ENCODE assay signal across 18 mouse cellular contexts in genomic region chr4:141755375-141755930, GRCm38 (mm10). TPM values are rescaled to one million over a fixed set of nuclear protein-coding genes. Genes with fewer than 3 reads are reported as not detected.
DNase-seq lines count a peak whose midpoint lies in the region; ATAC-seq and TF ChIP-seq lines count a peak whose summit lies in the region.
"Had no signal": no experiment of that assay in that cellular context is flagged by ENCODE, and none has a peak within 500 bp of the region (broad histone marks: within the 10 kb centered on the region; RNA-seq: fewer than 3 reads in every experiment).

No protein-coding gene starts in this region.

- no peaks in the 10 kb centered on the region for H3K9me3 ChIP-seq in liver, embryonic 12.5 days (replicated peaks)
- H3K9me3 ChIP-seq in liver, embryonic 11.5 days (ENCODE audit: control insufficient read depth, low read length) = no peaks in the 10 kb centered on the region
- no peaks in the 10 kb centered on the region for H3K9me3 ChIP-seq in liver, embryonic 15.5 days (replicated peaks)
- H3K9me3 ChIP-seq: embryonic facial prominence, embryonic 10.5 days; forebrain, embryonic 13.5 days had no signal

- no peaks in the 10 kb centered on the region for H3K27me3 ChIP-seq in liver, embryonic 12.5 days (replicated peaks)
- no peaks in the 10 kb centered on the region for H3K27me3 ChIP-seq in liver, embryonic 11.5 days (replicated peaks; ENCODE audit: control insufficient read depth, insufficient read depth, low read length)
- H3K27me3 ChIP-seq in liver, embryonic 15.5 days = no peaks in the 10 kb centered on the region
- H3K27me3 ChIP-seq: forebrain, embryonic 13.5 days; heart, embryonic 13.5 days had no signal

- WGBS in liver, embryonic 12.5 days (ENCODE audit: insufficient replicate concordance) = 84% methylated on average over 19 of the region's 19 CpGs
- 88% methylated on average over 19 of the region's 19 CpGs for WGBS in liver, embryonic 11.5 days
- WGBS in liver, embryonic 15.5 days (ENCODE audit: insufficient replicate concordance) = 85% methylated on average over 19 of the region's 19 CpGs

- no peak overlapping the region for H3K4me2 ChIP-seq in liver, embryonic 12.5 days
- no peak overlapping the region for H3K4me2 ChIP-seq in liver, embryonic 11.5 days
- H3K4me2 ChIP-seq in liver, embryonic 15.5 days = no peak overlapping the region
- H3K4me2 ChIP-seq: forebrain, embryonic 13.5 days; heart, embryonic 13.5 days had no signal

- peaks cover 23% of the 10 kb centered on the region for H3K36me3 ChIP-seq in liver, embryonic 12.5 days
- no peaks in the 10 kb centered on the region for H3K36me3 ChIP-seq in liver, embryonic 11.5 days (ENCODE audit: control insufficient read depth, insufficient read depth, low read length)
- 0 out of 2 replicates have a peak, but pooled peaks cover 6% of the 10 kb centered on the region for H3K36me3 ChIP-seq in liver, embryonic 15.5 days (replicated peaks)
- H3K36me3 ChIP-seq: heart, embryonic 13.5 days had no signal

- no peak for TF ChIP-seq CTCF in left cerebral cortex, adult 2 months (IDR thresholded peaks at IDR 0.05)

- no peak overlapping the region for H3K4me3 ChIP-seq in liver, embryonic 12.5 days
- H3K4me3 ChIP-seq in liver, embryonic 11.5 days (ENCODE audit: low read depth, low read length) = no peak overlapping the region
- H3K4me3 ChIP-seq in liver, embryonic 15.5 days (replicated peaks) = no peak overlapping the region
- no peak overlapping the region for H3K4me3 ChIP-seq in left cerebral cortex, adult 2 months
- H3K4me3 ChIP-seq: embryonic facial prominence, embryonic 10.5 days; forebrain, embryonic 13.5 days; heart, embryonic 13.5 days had no signal

- no peak overlapping the region for H3K9ac ChIP-seq in liver, embryonic 12.5 days
- H3K9ac ChIP-seq in liver, embryonic 11.5 days (ENCODE audit: low read depth, low read length) = no peak overlapping the region
- H3K9ac ChIP-seq in liver, embryonic 15.5 days = no peak overlapping the region
- H3K9ac ChIP-seq: forebrain, embryonic 13.5 days; forebrain, postnatal 0 days; heart, embryonic 13.5 days had no signal

- intact Hi-C loops in left cerebral cortex, adult 2 months (cut with DNase I) = no loop called here
- intact Hi-C loops in heart, postnatal 36 days (cut with DNase I) = no loop called here

- H3K4me1 ChIP-seq in liver, embryonic 12.5 days = peaks cover 83% of the 10 kb centered on the region
- H3K4me1 ChIP-seq in liver, embryonic 11.5 days (replicated peaks; ENCODE audit: control insufficient read depth, insufficient read depth, low read length) = peaks cover 37% of the 10 kb centered on the region
- peaks cover 84% of the 10 kb centered on the region for H3K4me1 ChIP-seq in liver, embryonic 15.5 days (replicated peaks)
- H3K4me1 ChIP-seq: forebrain, embryonic 13.5 days had no signal

- H3K27ac ChIP-seq in liver, embryonic 12.5 days = peak overlapping the region; percentile 27
- H3K27ac ChIP-seq in liver, embryonic 11.5 days (ENCODE audit: low read depth, low read length) = no peak overlapping the region
- peak overlapping the region; percentile 68; the same call in 1 of the 2 replicates for H3K27ac ChIP-seq in liver, embryonic 15.5 days (replicated peaks)
- no peak overlapping the region for H3K27ac ChIP-seq in left cerebral cortex, adult 2 months
- H3K27ac ChIP-seq: embryonic facial prominence, embryonic 10.5 days; forebrain, embryonic 13.5 days; heart, embryonic 13.5 days had no signal

- peak; percentile 42 for DNase-seq in kidney, adult 9 months
- no peak for DNase-seq in kidney, postnatal 4 days
- no peak for DNase-seq in liver, embryonic 11.5 days (ENCODE audit: low spot score)
- peak; percentile 15 to 63 for DNase-seq in kidney, postnatal 25 days
- no peak for DNase-seq in left cerebral cortex, adult 2 months (ENCODE audit: extremely low spot score in 1 of 2, low spot score in 2 of 2)
- no peak for DNase-seq in heart, postnatal 36 days
- DNase-seq: adrenal gland, postnatal 25 days; cerebellum, adult 18-20 months; cerebellum, adult 9-11 months; forebrain, postnatal 0 days; gastrocnemius, postnatal 14 days had no signal

- no peak for ATAC-seq in liver, embryonic 12.5 days
- no peak for ATAC-seq in liver, embryonic 11.5 days (replicated peaks; ENCODE audit: low FRiP score)
- no peak for ATAC-seq in liver, embryonic 15.5 days (ENCODE audit: insufficient read depth)
- ATAC-seq: forebrain, embryonic 13.5 days; forebrain, postnatal 0 days had no signal

RNA-seq across cellular contexts. Expression of gene Agmat, which starts 9.0 kb away (rescaled TPM):
- 16.0 and 16.3 TPM in 2 replicates for polyA plus RNA-seq in liver, embryonic 12.5 days (2016; fragmentation: Nextera tagmentation; extraction: Ambion mirVana)
- 16.0 and 18.0 TPM in 2 replicates for polyA plus RNA-seq in liver, embryonic 11.5 days (2014; fragmentation: Nextera tagmentation; extraction: Ambion mirVana)
- polyA plus RNA-seq in liver, embryonic 15.5 days (2015; fragmentation: Nextera tagmentation; extraction: Ambion mirVana) = 20.5 and 26.2 TPM in 2 replicates
- 1 to 10 TPM; 2.0 to 2.7 TPM for total RNA-seq in left cerebral cortex, adult 2 months (2021)
- under 1 TPM in 1 of 2 experiments, not detected in 1; 0.19 TPM for total RNA-seq in heart, postnatal 36 days (2021)
- total RNA-seq: forebrain, postnatal 0 days; gastrocnemius, adult 18-20 months; hematopoietic stem cell, adult 5-6 weeks had no signal
- polyA plus RNA-seq: embryonic facial prominence, embryonic 10.5 days; forebrain, embryonic 13.5 days; forebrain, postnatal 0 days had no signal

RNA-seq across cellular contexts. Expression of gene Ddi2, which starts 32.2 kb away (rescaled TPM):
- 28.0 and 28.6 TPM in 2 replicates for polyA plus RNA-seq in liver, embryonic 12.5 days (2016; fragmentation: Nextera tagmentation; extraction: Ambion mirVana)
- 29.3 and 31.4 TPM in 2 replicates for polyA plus RNA-seq in liver, embryonic 11.5 days (2014; fragmentation: Nextera tagmentation; extraction: Ambion mirVana)
- polyA plus RNA-seq in liver, embryonic 15.5 days (2015; fragmentation: Nextera tagmentation; extraction: Ambion mirVana) = 14.8 and 17.2 TPM in 2 replicates
- 10 to 100 TPM; 47.8 to 48.5 TPM for total RNA-seq in left cerebral cortex, adult 2 months (2021)
- total RNA-seq in heart, postnatal 36 days (2021) = 10 to 100 TPM; 30.7 to 31.0 TPM

RNA-seq across cellular contexts. Expression of gene Dnajc16, which starts 35.3 kb away (rescaled TPM):
- polyA plus RNA-seq in liver, embryonic 12.5 days (2016; fragmentation: Nextera tagmentation; extraction: Ambion mirVana) = 3.1 and 3.2 TPM in 2 replicates
- polyA plus RNA-seq in liver, embryonic 11.5 days (2014; fragmentation: Nextera tagmentation; extraction: Ambion mirVana) = 4.0 and 4.2 TPM in 2 replicates
- 2.0 and 2.2 TPM in 2 replicates for polyA plus RNA-seq in liver, embryonic 15.5 days (2015; fragmentation: Nextera tagmentation; extraction: Ambion mirVana)
- total RNA-seq in left cerebral cortex, adult 2 months (2021) = 10 to 100 TPM; 43.4 to 43.7 TPM
- 10 to 100 TPM; 20.3 to 20.5 TPM for total RNA-seq in heart, postnatal 36 days (2021)

RNA-seq across cellular contexts. Expression of gene Casp9, which starts 38.0 kb away (rescaled TPM):
- 13.5 and 14.5 TPM in 2 replicates for polyA plus RNA-seq in liver, embryonic 12.5 days (2016; fragmentation: Nextera tagmentation; extraction: Ambion mirVana)
- polyA plus RNA-seq in liver, embryonic 11.5 days (2014; fragmentation: Nextera tagmentation; extraction: Ambion mirVana) = 16.5 and 18.3 TPM in 2 replicates
- 9.7 and 9.9 TPM in 2 replicates for polyA plus RNA-seq in liver, embryonic 15.5 days (2015; fragmentation: Nextera tagmentation; extraction: Ambion mirVana)
- total RNA-seq in left cerebral cortex, adult 2 months (2021) = 10 to 100 TPM; 22.1 to 22.4 TPM
- total RNA-seq in heart, postnatal 36 days (2021) = 1 to 10 TPM; 9.1 to 9.6 TPM

Comparison
In these comparisons a context has a peak if more than half of its experiments do, and no peak if none do; other contexts are left out.
1. DNase-seq: peak in kidney, adult 9 months (single experiment) and kidney, postnatal 25 days (2 of 2); none in kidney, postnatal 4 days (0 of 2), liver, embryonic 11.5 days (single experiment), left cerebral cortex, adult 2 months (0 of 2) and heart, postnatal 36 days (0 of 2).
2. H3K27ac ChIP-seq: peak in liver, embryonic 12.5 days (single experiment) and liver, embryonic 15.5 days (single experiment); none in liver, embryonic 11.5 days (single experiment) and left cerebral cortex, adult 2 months (single experiment).